Mouse (Mus musculus): ENCODE results near the gene Lrrc74b.

The Lrrc74b gene

DNA sequence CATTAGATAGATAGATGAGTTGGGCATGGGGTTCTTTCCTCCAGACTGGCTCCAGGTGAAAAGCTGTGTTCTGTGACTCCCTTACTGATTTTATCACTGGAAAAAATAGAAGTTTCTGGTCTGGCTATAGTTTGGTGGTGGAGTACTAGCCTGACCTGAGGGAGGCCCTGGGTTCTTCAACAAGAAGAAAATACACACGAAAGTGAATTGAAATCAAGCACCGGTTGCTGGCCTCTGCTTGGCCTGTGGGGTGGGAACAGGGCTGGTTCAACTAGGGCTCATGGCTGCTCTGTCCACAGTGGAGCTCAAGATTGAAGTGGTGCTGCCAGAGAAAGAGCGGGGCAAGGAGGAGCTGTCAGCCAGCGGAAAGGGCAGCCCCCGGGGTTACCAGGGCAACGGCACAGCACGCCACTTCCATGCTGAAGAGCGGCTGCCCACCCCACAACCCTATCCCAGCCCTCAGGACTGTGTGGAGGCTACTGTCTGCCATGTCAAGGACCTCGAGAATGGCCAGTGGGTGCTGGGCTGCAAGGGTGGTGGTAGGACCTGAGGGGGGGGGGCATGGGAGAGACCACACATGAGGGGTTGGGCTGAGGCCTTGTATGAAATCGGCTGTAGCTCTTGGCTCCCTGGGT lies 61.7 kb downstream of the Lrrc74b start:
- DNase-seq (ENCODE audit: low spot score in 2 of 2): no peak

DNA sequence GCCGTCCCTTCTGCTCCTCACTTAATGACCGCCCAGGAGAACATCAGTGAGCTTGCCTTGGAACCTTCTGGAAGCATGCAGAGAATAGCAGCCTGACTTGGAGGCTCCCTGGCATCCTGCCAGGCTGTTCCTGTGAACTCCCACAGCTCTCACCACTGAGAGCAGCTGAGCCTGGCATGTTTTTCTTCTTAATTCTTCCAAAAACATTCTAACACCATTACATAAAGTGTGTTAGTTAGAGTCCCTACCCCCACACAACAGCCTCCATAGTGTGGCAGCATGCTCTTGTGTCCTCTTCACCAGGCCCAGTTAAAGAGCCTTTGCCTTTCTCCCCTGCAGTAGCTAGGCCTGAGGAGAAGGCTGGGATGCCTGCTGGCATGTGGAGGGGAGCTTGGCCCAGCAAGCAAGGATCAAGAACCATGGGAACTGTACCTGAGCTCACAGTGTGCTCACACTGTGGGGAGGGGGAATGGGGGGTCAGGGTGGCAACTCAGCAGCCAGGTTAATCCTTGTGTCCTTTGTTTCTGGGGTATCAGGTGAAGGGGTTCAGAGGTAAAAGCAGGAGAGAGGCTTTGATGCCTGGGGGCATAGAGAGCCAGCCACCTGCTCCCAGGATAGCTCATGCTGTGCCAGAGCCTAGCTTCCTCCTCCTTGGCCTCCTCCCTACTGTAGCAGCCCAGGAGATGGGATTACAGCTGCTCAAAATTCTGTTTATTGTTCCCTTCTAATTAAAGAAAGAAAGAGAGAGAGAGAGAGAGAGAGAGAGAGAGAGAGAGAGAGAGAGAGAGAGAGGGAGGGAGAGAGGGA lies 64.3 kb downstream of the Lrrc74b start:
- DNase-seq (ENCODE audit: low spot score in 2 of 2): no peak

Data from natural killer cell, adult 2 months (primary cell).